Mouse (Mus musculus) heart, embryonic 11.5 days (tissue): Measurements from ENCODE around the gene Olfr1445. TPM values are rescaled to one million over a fixed set of nuclear protein-coding genes. Genes with fewer than 3 reads are reported as not detected.

Experiments used
- ATAC-seq: fragments of 200-750 bp; cut with Nextera tagmentation; replicated peaks from 2 replicates; pipeline ENCODE4 v1.8.0; 2017; ENCODE audit warnings: moderate library complexity; ENCODE audit not compliant: insufficient number of reproducible peaks, low FRiP score, low TSS enrichment
- H3K27ac ChIP-seq: fragments of 300-500 bp; sonication (generic); 2 replicates; pipeline ENCODE4 v1.5.1; 2014; ENCODE audit warnings: mild to moderate bottlenecking, low read depth, low read length
- H3K27me3 ChIP-seq: fragments of 300-500 bp; sonication (generic); 2 replicates; pipeline ENCODE4 v1.6.1; 2014; ENCODE audit warnings: mild to moderate bottlenecking, low read length, mixed read lengths; ENCODE audit not compliant: control insufficient read depth, insufficient read depth
- H3K36me3 ChIP-seq: fragments of 300-500 bp; sonication (generic); 2 replicates; pipeline ENCODE4 v1.6.1; 2014; ENCODE audit warnings: mild to moderate bottlenecking, low read length, moderate library complexity, mixed read lengths; ENCODE audit not compliant: control insufficient read depth, insufficient read depth
- H3K4me1 ChIP-seq: fragments of 300-500 bp; sonication (generic); 2 replicates; pipeline ENCODE4 v1.6.1; 2014; ENCODE audit warnings: low read length; ENCODE audit not compliant: control insufficient read depth, insufficient read depth
- H3K4me2 ChIP-seq: fragments of 300-500 bp; sonication (generic); 2 replicates; pipeline ENCODE4 v1.6.1; 2014; ENCODE audit warnings: mild to moderate bottlenecking, moderate library complexity
- H3K4me3 ChIP-seq: fragments of 300-500 bp; sonication (generic); 2 replicates; pipeline ENCODE4 v1.5.1; 2014; ENCODE audit warnings: low read depth, low read length
- H3K9ac ChIP-seq: fragments of 300-500 bp; sonication (generic); 2 replicates; pipeline ENCODE4 v1.6.1; 2014; ENCODE audit warnings: mild to moderate bottlenecking, low read depth, low read length, moderate library complexity
- H3K9me3 ChIP-seq: fragments of 300-500 bp; sonication (generic); replicated peaks from 2 replicates; pipeline ENCODE4 v1.6.1; 2016; ENCODE audit warnings: low read length; ENCODE audit not compliant: control insufficient read depth
- WGBS: fragments of 180-500 bp; shearing (Covaris S2); extraction: QIAGEN DNeasy Blood & Tissue Kit; methylation state at CpG from one replicate; pipeline ENCODE4 v1.1.7; 2014; ENCODE audit not compliant: insufficient replicate concordance; 5-methylcytosine and 5-hydroxymethylcytosine counted together
- polyA plus RNA-seq: library from polyadenylated mRNA; unstranded; fragments of >200 nt; fragmentation: Nextera tagmentation; extraction: Ambion mirVana; gene quantifications from 2 replicates; pipeline ENCODE4 v1.2.1, GENCODE M21; 2014

Olfr1445 gene
- not detected in 2 replicates for polyA plus RNA-seq

DNA sequence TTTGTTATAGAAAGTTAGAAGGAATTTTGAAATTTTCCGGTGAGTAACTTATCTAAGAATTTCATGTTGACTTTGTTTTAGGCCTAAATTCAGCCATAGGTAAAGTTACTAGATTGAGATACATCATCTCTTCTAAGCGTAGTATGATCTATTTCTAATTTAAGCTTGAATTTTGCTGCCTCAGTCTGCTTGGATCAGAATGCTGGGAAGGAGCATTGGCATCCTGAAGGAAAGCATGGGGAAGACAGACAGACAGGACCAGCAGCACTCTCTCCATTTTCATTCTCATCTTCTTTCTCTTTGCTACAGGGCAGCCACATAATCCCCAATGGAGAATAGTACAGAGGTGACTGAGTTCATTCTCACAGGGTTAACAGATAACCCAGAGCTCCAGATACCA lies at the start of gene Olfr1445:
Gene Olfr1445 (plus strand): TSS at position 301 of the 400 bp plus-strand sequence.
- no peaks in the 10 kb centered on the region for H3K27me3 ChIP-seq
- 74% methylated on average over 2 of the region's 2 CpGs for WGBS
- no peaks in the 10 kb centered on the region for H3K4me1 ChIP-seq
- ATAC-seq = no peak
- no peak within 1 kb of the TSS for H3K4me3 ChIP-seq
- H3K9me3 ChIP-seq = 0 out of 2 replicates have a peak, but pooled peaks cover 3% of the 10 kb centered on the region
- no peak within 1 kb of the TSS for H3K9ac ChIP-seq
- H3K36me3 ChIP-seq = no peaks in the 10 kb centered on the region
- H3K27ac ChIP-seq = no peak within 1 kb of the TSS
- H3K4me2 ChIP-seq = no peak within 1 kb of the TSS

GRCm38 (mm10) chr19:12838507-12838906 lies 45.1 kb upstream of the Olfr1445 start:
- no peaks in the 10 kb centered on the region for H3K4me1 ChIP-seq
- H3K9ac ChIP-seq = no peak overlapping the region
- H3K27ac ChIP-seq = no peak overlapping the region
- no peaks in the 10 kb centered on the region for H3K36me3 ChIP-seq
- no peak overlapping the region for H3K4me2 ChIP-seq
- H3K9me3 ChIP-seq = no peaks in the 10 kb centered on the region
- 76% methylated on average over 1 of the region's 1 CpGs for WGBS
- no peak for ATAC-seq
- H3K4me3 ChIP-seq = no peak overlapping the region
- H3K27me3 ChIP-seq = no peaks in the 10 kb centered on the region

DNA sequence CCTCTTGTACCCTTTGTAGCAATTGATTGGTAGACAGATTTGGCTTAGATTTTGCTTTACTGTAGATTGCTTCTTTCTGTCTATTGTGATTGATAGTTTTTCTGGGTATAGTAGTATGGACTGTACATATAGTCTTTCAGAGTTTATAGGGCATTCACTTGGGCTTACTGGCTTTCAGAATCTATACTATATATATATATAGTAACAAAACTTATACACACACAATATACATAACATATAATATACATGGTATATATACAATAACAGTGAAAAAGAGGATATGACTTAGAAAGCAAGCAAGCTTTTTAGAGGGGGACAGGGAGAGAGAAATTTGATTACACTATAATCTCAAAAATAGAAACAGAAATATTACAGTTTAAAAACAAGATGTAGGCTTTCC lies 37.3 kb upstream of the Olfr1445 start, which contains the start of gene Gm5244:
Gene Gm5244 (plus strand): TSS at position 301 of the 400 bp plus-strand sequence.
- no peak within 1 kb of the TSS for H3K9ac ChIP-seq
- H3K4me3 ChIP-seq = no peak within 1 kb of the TSS
- H3K4me1 ChIP-seq = no peaks in the 10 kb centered on the region
- H3K9me3 ChIP-seq = no peaks in the 10 kb centered on the region
- H3K4me2 ChIP-seq = no peak within 1 kb of the TSS
- no peak within 1 kb of the TSS for H3K27ac ChIP-seq
- no peak for ATAC-seq
- H3K27me3 ChIP-seq = no peaks in the 10 kb centered on the region
- H3K36me3 ChIP-seq = no peaks in the 10 kb centered on the region

DNA sequence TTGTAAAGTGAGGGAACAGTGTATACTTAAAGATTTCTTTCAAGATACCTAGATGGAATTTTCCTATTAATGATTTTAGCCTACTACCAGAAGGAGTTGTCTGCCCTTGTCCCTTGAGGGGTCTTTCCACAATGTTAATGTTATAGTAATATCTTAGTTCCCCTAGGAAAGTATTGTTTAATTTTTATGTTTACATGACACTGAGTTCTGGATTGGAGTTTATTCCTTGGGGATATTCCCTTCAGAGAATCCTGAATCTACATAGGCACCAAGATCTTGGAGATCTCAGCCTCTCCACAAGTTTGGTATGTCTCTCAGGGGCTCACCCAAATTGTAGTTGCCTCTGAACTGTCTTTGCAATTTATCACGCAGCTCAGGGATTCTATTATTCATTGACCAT lies 26.7 kb upstream of the Olfr1445 start, which contains the start of gene Olfr1444:
Gene Olfr1444 (plus strand): TSS at position 301 of the 400 bp plus-strand sequence.
- 38% methylated on average over 1 of the region's 1 CpGs for WGBS
- Histone ChIP-seq H3K4me3 (no peak within 1 kb of the TSS), H3K36me3 (no peaks in the 10 kb centered on the region), H3K9ac (no peak within 1 kb of the TSS), H3K4me2 (no peak within 1 kb of the TSS), H3K9me3 (no peaks in the 10 kb centered on the region; the same call in 1 of the 2 replicates), H3K4me1 (no peaks in the 10 kb centered on the region), H3K27ac (no peak within 1 kb of the TSS), H3K27me3 (no peaks in the 10 kb centered on the region)
- ATAC-seq = no peak

DNA sequence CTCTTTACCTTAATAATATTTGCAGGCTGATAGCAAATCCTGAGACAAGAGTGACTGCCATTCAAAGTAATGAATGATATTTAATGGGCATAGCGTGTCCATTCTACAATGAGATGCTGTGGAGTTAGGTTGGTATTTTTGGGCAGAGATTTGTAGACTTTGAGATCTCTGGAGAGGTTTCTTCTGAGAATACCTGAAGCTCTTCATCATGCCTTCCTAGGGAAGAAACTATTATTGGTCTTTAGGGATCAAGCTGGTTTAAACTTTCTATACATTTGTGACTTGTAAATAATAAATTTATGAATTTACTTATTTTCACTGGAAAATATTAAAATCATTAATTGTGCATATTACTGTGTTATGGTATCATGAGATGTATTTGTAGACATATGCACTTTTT lies 9.8 kb downstream of the Olfr1445 start, which contains the start of gene Olfr1446:
Gene Olfr1446 (minus strand): TSS at position 101 of the 400 bp plus-strand sequence.
- no peak within 1 kb of the TSS for H3K27ac ChIP-seq

GRCm38 (mm10) chr19:12903643-12904042 lies 20.0 kb downstream of the Olfr1445 start, which contains the start of gene Olfr1447:
TSS of gene Olfr1447 (minus strand) at chr19:12903743.
- H3K9ac ChIP-seq = no peak within 1 kb of the TSS
- H3K4me2 ChIP-seq = no peak within 1 kb of the TSS
- WGBS = 75% methylated on average over 1 of the region's 1 CpGs
- 0 out of 2 replicates have a peak, but pooled peaks cover 2% of the 10 kb centered on the region for H3K9me3 ChIP-seq
- no peak for ATAC-seq
- no peaks in the 10 kb centered on the region for H3K27me3 ChIP-seq
- H3K4me1 ChIP-seq = no peaks in the 10 kb centered on the region
- H3K4me3 ChIP-seq = no peak within 1 kb of the TSS
- no peak within 1 kb of the TSS for H3K27ac ChIP-seq
- no peaks in the 10 kb centered on the region for H3K36me3 ChIP-seq

More for the DNA sequence above, 9.8 kb downstream of the Olfr1445 start, which contains the start of gene Olfr1446:
- H3K4me3 ChIP-seq = no peak within 1 kb of the TSS
- no peaks in the 10 kb centered on the region for H3K4me1 ChIP-seq
- H3K9me3 ChIP-seq = no peaks in the 10 kb centered on the region
- H3K9ac ChIP-seq = no peak within 1 kb of the TSS
- WGBS = 65% methylated on average over 1 of the region's 1 CpGs
- no peaks in the 10 kb centered on the region for H3K27me3 ChIP-seq
- H3K36me3 ChIP-seq = no peaks in the 10 kb centered on the region
- no peak for ATAC-seq
- H3K4me2 ChIP-seq = no peak within 1 kb of the TSS

DNA sequence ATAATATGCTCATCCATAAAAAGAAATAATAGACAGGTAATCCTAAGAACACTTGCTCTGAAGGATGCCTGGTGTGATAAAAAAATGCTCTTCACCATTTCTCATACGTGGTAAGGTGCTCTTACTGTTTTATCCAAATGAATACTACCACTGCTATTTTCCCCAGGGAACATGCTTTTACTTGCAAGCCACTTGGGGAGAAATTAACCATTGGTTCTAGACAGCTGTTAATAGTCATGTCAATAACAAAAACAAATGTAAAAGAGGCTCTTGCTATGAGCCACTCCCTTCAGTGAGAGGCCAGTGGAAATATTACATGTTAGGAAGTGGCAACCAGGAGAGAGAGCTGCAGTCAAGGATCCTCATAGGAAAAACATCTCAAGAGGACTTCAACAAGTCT lies 40.7 kb downstream of the Olfr1445 start, which contains the start of gene Olfr1448:
Gene Olfr1448 (minus strand): TSS at position 101 of the 400 bp plus-strand sequence.
- Histone ChIP-seq H3K4me2 (no peak within 1 kb of the TSS), H3K4me1 (no peaks in the 10 kb centered on the region)

DNA sequence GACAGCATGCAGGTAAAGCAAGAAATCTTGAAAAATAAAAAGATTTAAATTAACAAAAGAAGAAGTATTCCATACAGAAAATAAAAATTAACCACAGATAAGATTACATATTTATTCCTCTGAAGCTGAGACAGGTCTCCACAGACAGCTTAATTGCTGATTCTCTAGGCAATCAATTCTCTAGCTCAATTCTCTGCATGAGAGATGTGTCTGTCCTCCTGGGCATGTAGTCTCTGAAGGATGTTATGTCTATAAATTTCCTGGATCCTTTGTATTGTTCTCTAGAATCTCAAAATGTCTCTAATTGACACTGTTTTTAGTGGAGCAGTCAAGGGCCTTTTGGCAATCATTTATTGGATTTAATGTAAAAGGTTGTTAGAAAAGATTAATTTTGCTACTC lies 46.9 kb downstream of the Olfr1445 start, which contains the start of gene Olfr1449:
Gene Olfr1449 (plus strand): TSS at position 301 of the 400 bp plus-strand sequence.
- Histone ChIP-seq H3K9me3 (peaks cover 3% of the 10 kb centered on the region; the same call in 1 of the 2 replicates), H3K4me2 (no peak within 1 kb of the TSS), H3K27ac (no peak within 1 kb of the TSS), H3K9ac (no peak within 1 kb of the TSS), H3K4me1 (no peaks in the 10 kb centered on the region), H3K4me3 (no peak within 1 kb of the TSS), H3K27me3 (no peaks in the 10 kb centered on the region), H3K36me3 (no peaks in the 10 kb centered on the region)
- no peak for ATAC-seq

More for the DNA sequence above, 40.7 kb downstream of the Olfr1445 start, which contains the start of gene Olfr1448:
- ATAC-seq = no peak
- H3K27me3 ChIP-seq = no peaks in the 10 kb centered on the region
- 0 out of 2 replicates have a peak, but pooled peaks cover 3% of the 10 kb centered on the region for H3K9me3 ChIP-seq
- no peak within 1 kb of the TSS for H3K4me3 ChIP-seq
- 73% methylated on average over 1 of the region's 1 CpGs for WGBS
- no peaks in the 10 kb centered on the region for H3K36me3 ChIP-seq
- no peak within 1 kb of the TSS for H3K9ac ChIP-seq
- no peak within 1 kb of the TSS for H3K27ac ChIP-seq
